Mouse (Mus musculus) thymus, postnatal 0 days (tissue): ENCODE measurements around the gene Wdr24. TPM values are rescaled to one million over a fixed set of nuclear protein-coding genes. Genes with fewer than 3 reads are reported as not detected.

ENCODE experiments used
- DNase-seq: peaks from one replicate; pipeline ENCODE4 v3.0.0-alpha.2; 2015; ENCODE audit warnings: low spot score
- polyA plus RNA-seq: library from polyadenylated mRNA; unstranded; fragments of >200 nt; fragmentation: Nextera tagmentation; extraction: Ambion mirVana; gene quantifications from 2 replicates; pipeline ENCODE4 v1.2.1, GENCODE M21; 2015

Gene Wdr24
- polyA plus RNA-seq, 1 experiment from 2014 or later = 25.8 TPM

DNA sequence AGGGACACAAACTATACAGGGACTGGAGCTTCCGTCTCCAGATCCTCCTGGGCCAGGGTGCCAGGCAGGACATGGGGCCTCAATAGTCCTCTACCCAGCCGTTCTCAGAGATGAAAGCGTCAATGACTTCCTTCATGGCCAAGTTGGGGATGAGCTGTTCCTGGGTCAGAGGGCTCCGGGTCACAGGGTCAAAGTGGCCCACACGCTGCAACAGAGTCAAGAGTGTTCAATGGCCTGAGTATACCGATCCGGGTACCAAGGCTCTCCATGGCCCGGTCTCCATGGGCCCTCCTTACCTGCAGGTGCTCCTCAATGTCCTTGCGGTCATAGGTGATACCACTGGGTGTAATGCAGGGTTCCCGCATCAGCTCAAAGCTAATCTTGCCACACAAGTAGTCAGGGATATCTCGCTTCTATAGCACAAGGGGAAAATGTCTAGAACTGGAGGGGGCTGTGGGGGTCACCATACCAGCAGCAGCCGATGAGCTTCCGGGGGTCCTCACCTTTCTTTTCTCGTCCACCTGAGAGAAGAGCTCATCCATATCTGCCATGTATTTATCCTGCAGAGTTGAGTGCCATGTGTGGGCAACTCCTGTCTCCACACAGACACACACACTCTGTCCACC lies 7.5 kb downstream of the Wdr24 start:
- no peak for DNase-seq

DNA sequence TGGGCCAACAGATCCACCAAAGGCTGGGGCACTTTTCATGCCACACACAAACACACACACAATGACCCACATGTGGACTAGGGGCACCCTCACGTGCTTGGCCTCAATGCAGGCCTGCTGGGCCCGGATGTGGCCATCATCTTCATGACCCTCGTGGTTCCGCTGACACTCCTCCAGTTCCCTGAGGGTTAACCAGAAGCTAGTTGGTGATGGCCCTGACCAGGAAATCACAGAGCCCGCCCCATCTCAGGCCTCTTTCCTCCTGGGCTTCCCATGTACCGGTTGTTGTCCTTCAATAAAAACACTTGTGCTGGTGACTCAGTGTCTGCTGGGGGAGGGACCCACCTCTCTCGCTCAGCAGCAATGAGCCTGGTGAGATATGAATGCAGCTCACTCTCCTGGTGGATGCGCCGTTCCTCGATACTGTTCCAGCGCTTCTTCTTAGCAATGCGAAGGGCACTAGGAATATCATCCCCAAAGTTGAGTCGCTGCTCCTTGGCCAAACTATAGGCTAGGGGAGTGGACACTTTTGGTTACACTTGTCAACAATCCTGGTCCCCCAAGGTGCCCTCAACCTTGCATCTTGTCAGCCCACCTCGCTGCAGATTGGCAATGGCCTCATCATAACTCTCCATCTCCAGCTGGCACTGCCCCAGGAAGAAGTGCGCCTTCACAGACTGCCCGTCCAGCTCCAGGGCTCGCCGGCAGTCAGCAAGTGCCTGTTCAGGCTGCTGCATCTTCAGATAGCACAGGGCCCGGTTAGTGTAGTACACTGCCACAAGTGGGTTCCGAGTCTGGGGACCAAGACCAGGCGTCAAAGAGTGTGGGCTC lies 8.2 kb downstream of the Wdr24 start:
- no peak for DNase-seq

DNA sequence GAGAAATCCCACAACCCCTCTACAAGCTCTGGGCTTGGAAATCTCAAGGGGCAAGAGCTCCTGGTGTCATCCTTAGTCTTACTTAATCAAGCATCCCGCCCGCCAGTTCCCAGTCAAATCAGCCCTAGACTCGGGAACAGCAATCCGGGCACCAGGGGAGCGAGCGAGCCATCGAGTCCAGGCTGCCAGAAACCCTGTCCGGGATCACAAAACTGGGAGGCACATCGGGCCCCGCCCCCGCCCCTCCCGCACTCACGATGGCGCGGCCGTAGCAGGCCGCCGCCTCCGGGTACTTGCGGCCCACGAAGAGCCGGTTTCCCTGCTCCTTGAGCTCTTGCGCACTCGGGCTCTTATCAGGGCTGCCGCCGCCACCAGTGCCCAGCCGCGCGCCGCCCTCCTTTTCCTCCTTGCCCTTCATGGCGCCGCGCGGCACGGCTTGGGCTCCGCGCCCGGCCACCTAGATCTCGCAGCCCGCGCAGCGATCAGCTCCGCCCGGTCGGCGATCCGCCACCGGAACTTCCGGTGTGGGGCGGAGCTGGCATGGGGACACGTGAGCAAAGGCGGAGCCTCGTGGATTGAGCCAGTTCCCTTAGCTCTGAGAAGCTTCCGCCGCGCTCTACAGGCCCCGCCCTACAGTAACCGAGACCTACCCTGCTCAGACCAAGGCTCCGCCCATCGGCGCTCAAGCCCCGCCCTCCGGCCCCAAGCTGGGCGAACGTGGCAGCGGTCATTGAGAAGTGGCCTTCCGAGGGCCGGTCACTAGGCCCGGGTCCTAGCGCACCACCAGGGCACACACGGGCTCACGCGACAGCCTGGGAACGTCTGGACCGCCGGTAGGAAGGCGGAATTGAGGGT lies 9.2 kb downstream of the Wdr24 start:
- DNase-seq = peak; percentile 98

DNA sequence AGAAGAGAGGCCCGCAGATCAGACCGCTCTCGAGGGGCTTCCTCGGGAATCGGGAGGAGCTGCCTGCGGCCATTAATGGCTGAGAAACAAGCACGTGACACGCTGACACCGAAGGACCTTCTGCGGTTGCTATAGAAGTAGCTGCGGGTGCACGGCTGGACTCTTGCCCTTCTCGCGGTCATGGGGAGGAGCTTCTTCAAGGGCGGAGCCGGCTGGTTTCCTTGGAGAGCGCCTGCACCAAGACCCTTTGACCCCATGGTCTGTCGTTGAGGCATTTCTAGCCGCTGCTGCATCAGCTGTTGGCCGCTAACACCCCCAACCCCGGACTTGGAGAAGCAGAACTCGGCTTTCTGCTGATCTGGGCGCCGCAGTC lies 9.8 kb downstream of the Wdr24 start, which contains the start of gene Stub1:
Gene Stub1, minus strand, starts transcription at position 114 of the 373 bp plus-strand sequence.
- no peak for DNase-seq

DNA sequence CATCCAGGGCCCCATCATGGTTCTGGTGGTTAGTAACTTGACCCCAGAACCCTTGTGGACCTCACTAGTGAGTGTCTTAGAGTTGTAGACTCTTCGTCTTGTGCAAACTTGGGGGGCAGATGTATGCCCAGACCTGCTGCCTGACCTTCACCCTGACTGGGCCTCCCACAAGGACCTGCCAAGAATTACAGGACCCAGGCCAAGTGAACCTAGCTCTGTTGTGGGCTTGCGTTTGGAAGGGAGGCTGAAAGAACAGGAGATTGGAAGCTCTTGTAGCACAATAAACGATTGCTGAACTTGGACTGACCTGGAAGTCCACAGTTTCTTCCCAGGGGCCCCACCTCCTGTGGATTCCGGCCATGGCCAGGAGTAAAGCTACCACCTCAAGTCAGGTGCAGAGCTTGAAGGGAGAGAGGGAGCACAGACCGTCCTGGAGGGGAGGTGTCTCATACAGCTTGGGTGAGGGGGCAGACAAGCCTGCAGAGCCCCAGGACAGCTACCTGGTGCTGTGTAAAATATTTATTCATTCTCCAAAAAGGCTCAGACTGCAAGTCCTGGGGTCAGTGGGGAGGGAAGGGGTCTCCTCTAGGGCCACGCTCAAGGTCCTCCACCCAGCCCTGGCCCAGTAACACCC lies 10.7 kb downstream of the Wdr24 start:
- no peak for DNase-seq

DNA sequence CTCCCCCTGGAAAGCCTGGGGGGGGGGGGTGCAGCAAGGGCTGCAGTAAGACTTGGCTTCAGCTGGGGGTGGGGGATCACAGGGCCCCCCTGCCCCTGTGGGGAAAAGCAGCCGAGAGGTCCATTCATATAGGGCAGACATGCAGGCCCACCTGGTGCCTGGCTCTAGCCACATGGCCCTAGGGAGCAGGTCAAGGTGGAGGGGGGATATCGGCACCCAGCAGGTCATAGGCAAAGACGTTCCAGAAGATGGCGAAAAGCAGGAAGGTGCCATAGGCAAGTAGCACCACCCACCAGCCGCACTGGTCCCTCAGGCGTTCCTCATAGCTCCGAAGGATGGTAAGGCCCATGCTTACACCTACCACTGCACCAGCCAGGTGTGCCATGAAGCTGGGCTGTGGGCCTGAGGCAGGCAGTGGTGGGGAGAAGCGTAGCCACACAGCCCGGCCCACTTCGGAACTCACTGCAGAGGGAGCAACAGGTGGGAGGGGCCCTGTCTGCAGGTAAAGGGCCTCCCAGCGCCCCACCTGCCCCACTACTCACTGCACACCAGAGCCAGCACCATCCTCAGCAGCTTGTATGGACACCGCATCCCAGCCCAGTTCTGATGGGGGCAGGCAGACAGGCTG lies 11.3 kb downstream of the Wdr24 start:
- DNase-seq = no peak

DNA sequence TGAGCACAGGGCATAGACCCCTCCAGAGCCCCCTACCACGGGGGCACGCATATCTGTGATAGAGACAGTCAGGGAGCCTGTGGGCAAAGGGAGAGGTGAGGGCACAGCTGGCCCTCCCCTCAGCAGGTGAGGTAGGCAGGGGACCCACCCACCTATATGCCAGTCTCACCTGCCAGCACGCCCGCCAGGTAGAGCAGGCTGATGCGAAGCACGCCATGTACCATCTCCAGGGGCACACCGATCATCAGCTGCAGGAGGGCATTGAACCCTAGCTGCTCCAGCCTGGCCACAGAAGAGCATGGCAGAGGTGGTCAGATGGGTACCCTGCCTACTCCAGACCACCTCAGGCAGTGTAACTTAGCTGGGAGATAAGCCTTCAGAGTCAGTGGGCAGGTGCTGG lies 11.9 kb downstream of the Wdr24 start:
- DNase-seq = no peak

DNA sequence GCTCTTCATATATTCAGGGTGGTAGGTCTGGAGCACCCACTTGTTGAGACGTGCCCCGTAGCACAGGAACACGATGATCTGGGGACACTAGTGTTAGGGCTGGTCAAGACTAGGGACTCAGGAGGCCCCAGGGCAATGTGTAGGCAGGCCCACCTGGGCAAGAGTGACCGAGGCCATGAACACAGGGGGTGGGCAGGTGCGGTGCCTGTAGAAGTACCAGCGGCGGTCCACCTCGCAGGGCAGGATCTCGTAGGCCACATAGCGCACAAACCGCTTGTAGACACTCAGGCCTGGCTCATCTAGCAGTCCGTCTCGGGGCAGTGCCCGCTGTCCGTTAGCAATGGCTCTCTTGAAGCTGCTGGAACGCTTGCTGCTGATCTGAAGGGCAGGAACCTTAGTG lies 12.4 kb downstream of the Wdr24 start:
- DNase-seq = no peak

DNA sequence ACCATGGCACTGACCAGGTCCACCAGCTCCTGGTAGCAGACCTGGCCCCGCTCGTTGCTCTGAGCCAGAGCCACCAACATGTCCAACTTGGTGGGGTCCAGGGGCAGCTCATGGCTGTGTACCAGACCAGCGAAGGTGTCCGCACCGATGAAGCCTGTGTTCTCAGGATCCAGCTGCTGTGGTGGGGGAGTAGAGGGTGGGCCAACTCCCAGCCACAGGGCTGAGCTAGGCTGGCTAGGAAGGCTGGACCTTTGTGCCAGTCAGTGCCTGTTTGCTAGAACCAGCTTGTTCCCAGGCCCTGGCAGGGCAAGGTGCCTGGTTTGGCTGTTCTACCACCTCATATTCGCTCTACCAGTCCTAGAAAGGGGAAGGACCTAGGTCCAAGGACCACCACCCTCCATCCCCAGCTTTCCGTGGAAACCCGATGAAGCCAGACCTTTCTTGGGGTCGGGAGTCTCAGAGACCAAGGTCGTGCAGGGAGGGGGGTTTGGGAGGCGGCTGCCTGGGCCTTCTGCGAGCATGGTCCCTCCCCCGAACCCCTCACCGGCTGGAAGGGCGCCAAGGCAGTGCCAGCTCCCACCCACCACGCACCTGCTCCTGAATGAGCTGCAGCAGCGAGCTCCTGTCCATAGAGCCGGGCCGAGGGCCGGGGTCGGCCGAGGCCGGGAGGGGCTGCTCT lies 13.1 kb downstream of the Wdr24 start:
- no peak for DNase-seq

DNA sequence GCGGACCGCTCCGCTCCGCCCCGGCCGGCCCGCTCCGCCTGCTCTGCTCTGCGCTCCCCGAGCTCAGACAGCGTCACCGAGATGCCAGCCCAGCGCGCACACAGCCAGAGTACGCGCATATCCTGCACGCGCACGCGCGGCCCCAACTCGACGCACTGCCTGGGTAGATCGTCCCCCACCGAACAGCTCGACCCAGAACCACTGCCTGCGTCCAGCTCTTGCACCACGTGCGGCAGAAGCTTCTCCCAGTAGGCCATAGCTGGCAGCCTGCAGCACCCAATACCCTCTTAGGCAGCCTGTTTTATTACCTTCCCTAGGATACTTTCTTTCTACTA lies 13.6 kb downstream of the Wdr24 start, which contains the start of gene Rhbdl1:
Gene Rhbdl1, minus strand, starts transcription at position 220 of the 335 bp plus-strand sequence.
- peak; percentile 59 for DNase-seq

DNA sequence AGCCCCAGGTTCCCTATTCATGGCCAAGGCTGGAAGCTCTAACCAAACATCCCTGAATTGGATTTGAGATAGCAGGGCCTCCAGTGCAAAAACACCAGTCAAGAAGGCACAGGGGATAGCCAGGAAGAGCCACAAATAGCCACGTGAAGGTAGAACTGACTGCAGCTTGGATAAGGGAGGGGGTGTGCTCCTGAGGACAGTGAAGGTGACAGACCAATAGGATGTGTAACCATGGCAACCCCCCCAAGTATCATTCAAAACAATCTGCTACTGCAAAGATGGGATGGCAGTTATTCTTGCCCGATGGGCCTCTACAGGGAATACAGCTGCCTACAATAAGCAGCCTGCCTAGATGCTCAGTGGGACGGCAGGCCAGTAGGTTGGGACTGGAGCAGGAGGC lies 14.1 kb downstream of the Wdr24 start:
- DNase-seq = no peak

DNA sequence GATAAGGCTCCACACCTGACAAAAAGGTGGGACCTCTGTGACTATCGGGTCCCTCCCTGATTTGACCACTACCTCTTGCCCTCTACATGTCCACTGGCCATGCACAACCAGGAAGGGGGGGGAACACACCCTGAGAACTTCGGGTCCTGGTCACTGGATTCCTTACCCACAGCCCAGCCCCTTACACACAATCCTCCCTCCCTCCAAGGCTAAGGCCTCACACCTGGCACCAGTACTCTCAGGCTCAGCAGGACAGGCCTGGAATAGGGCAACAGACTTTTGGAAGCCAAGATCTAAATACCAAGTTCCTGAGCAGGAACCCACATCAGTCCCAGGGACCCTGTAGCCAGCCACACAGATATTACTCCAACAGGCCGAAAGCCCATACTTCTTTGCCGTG lies 15.5 kb downstream of the Wdr24 start:
- DNase-seq = no peak

DNA sequence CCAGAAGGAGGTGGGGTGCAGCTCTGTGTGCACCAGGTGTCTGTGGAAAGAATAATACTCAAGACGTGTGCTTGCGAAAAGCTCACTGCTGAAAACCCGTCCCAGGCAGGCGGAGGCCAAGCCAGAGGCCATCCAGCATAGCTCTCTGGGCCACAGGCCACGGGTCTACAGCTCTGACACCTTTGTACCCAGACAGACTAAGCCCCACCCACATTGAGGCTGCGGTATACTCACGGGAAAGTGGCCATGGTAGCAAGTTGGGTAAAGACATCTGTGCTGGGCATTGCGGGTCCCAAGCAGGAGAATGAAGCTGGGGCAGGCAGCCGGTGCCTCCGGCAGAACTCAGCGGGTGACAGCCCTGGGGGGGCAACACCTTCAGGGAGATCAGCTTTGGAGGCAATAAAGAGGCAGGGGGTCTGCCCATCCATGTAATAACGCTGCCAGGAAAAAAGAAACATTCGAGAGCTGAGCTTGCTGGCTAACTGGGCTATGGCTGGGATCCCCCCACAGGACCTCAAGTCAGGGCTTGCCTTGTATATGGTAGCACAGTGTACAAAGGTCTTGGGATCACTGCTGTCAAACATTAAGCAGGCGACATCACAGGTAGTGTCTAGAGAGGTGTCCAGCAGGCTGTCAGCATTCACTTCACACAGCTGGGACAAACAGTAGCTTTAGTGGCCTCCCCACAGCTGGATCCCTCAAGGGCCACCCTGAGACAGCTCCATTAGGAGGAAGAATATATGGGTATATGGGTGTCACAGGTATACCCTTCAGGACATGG lies 16.2 kb downstream of the Wdr24 start:
- DNase-seq = no peak

DNA sequence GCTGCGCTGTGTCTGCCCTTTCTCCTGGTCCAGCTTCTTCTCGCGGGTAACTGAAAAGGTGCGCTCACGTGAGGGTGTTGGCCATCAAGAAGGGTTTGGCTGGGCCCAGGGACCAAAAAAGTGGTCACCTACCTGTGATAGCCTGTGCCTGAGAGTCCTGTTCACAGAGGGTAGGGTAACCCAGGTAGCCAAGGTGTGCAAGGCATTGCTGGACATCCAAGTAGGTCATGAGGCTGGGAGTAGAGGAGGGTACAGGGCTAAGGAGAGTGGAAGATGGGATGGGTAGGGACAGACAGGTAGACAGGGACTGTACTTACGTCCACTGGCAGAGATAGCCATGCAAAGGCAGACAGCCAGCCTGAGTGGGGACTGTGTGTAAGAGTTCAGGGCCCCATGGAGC lies 17.1 kb downstream of the Wdr24 start:
- DNase-seq = no peak

DNA sequence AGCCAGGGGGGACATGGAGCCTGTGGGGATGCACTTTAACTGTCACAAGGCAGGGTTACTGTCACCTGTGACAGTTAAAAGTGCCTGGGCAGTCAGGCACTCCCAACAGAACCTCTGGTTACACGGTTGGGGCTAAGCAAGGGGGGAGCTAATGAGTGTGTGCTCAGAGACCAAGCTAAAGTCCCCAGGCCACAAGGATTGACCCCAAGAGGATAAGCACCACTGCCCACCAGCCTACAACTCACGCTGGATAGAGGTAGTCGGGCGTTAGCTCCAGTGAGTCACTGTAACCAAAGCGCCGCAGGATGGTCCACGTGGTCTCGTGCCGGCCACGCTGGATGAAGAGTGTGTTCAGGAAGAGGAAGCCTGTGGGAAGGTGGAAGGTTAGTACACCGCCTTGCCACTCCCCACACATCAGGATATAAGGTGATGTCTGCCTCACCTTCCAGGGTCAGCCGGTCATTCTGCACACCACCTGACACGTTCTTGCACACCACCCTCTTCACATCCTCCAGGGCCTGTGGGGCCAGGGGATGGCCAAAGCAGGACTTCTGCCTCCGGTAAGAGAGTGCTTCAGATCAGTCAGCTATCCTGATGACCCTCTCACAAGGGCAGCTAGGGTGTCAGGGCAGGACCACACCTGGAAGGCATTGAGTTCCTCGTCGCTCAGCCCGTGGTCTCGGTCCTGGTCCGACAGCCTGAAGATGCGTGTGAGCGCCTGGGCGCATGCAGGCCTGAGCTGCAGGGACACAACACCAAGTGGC lies 17.9 kb downstream of the Wdr24 start, which contains the start of gene Gm20683:
Gene Gm20683, minus strand, starts transcription at position 647 of the 764 bp plus-strand sequence.
- no peak for DNase-seq

DNA sequence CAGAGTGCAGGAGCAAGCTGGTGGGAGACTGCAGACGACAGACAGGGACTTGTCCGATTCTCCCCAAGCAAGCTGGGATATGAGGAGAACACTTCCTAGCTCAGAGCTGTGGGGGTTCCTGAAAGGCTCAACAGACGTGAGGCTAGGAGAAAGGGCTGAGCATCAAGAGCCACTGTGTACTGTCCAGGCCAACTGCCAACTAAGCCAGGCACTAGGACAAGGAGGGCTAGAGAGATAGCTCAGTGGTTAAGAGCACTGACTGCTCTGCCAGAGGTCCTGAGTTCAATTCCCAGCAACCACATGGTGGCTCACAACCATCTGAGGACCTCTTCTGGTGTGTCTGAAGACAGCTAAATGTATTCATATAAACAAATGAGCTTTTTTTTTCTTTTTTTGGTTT lies 19.1 kb downstream of the Wdr24 start:
- no peak for DNase-seq

DNA sequence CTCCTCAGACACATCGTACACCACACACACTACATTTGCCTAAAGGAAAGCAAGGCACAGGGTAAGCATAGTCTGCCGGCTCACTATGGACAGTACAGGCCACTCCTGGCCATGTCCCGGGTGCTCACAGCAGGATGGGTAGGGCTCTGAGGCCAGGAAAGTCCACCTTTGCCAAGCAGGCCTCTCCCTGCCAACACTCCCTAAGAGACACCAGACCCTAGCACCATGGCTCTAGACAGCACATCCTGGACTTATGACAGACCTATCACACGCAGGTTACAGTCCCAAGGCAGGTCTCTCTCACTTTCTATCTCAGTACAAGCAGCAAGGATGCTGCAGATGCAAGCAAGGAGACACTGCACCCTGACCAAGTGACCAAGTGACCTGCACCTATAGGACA lies 19.7 kb downstream of the Wdr24 start:
- no peak for DNase-seq

DNA sequence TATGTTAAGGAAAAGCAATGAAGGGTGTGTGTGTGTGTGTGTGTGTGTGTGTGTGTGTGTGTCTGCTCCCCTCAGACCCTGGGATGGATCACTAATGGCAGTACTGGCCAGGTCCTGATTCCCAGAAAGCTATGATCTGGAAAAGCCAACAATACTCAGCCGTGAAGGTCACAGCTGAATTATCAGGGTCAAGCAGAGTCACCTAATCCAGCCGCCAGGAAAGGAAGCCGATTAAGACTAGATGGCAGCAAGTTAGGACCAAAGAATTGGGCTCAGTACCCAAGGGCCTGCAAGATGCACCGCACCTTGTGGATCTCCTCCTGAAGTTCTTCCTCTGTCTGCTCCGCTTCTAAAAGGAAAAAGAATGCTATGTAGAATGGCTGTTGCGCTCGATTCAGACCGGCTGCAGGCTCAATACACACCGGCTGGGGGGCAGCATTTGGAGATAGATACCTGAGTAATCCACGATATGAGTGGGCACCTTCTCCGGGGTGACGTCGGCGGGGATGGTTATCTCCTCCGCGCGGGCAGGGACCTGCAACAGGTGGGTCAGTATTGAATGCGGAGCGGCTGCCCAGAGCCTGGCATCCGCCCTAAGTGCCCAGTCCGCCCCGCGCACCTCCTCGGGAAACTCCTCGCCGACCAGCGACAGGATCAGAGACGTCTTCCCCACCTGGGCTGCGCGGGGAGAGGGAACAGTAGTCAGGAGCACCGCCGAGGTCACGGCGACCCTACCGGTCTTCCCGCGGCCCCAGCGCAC lies 20.4 kb downstream of the Wdr24 start:
- DNase-seq = no peak
